Mouse (Mus musculus) C2C12 (cell line): ENCODE measurements around the gene Tfam. TPM values are rescaled to one million over a fixed set of nuclear protein-coding genes. Genes with fewer than 3 reads are reported as not detected.

Experiments used
- H3K27me3 ChIP-seq: one replicate; pipeline ENCODE4 v1.6.1; 2011; ENCODE audit not compliant: control insufficient read depth, insufficient read depth, insufficient read length
- H3K36me3 ChIP-seq: one replicate; pipeline ENCODE4 v1.6.1; 2011; ENCODE audit not compliant: control insufficient read depth, insufficient read depth
- H3K4me3 ChIP-seq: one replicate; pipeline ENCODE4 v1.5.1; 2011; ENCODE audit warnings: mild to moderate bottlenecking, control low read depth; ENCODE audit not compliant: poor library complexity, insufficient read depth, severe bottlenecking
- H3K79me2 ChIP-seq: one replicate; pipeline ENCODE4 v1.6.1; 2011; ENCODE audit not compliant: control insufficient read depth, insufficient read depth
- H3K79me3 ChIP-seq: one replicate; pipeline ENCODE4 v1.6.1; 2011; ENCODE audit warnings: low read depth, control low read depth
- H3ac ChIP-seq: one replicate; pipeline ENCODE3; 2011; ENCODE audit warnings: low read depth; ENCODE audit not compliant: control insufficient read depth, insufficient read length
- CEBPB ChIP-seq: IDR thresholded peaks from one replicate; pipeline ENCODE4 v1.6.1; 2011; ENCODE audit warnings: low read depth, mild to moderate bottlenecking, control low read depth, moderate library complexity
- CTCF ChIP-seq: IDR thresholded peaks from one replicate; pipeline ENCODE4 v1.5.1; 2011; ENCODE audit not compliant: control insufficient read depth, insufficient read depth, insufficient read length
- FOSL1 ChIP-seq: IDR thresholded peaks from one replicate; pipeline ENCODE4 v1.8.0; 2011; ENCODE audit warnings: mild to moderate bottlenecking, low read length; ENCODE audit not compliant: poor library complexity, insufficient read depth, severe bottlenecking
- MAX ChIP-seq: IDR thresholded peaks from one replicate; pipeline ENCODE4 v1.6.1; 2011; ENCODE audit warnings: mild to moderate bottlenecking, control low read depth
- MYOD1 ChIP-seq: IDR thresholded peaks from one replicate; pipeline ENCODE4 v1.6.1; 2011; ENCODE audit warnings: low read depth; ENCODE audit not compliant: control insufficient read depth, insufficient read length
- MYOG ChIP-seq: IDR thresholded peaks from one replicate; pipeline ENCODE4 v1.6.1; 2011; ENCODE audit not compliant: control insufficient read depth, insufficient read length; ENCODE audit errors: extremely low read depth
- USF1 ChIP-seq: IDR thresholded peaks from one replicate; pipeline ENCODE4 v1.6.1; 2011; ENCODE audit warnings: low read depth, mild to moderate bottlenecking, control low read depth, moderate library complexity
- polyA plus RNA-seq: library from polyadenylated mRNA; unstranded; fragments of >200 nt; fragmentation: generic; extraction: Trizol; gene quantifications from one replicate; pipeline ENCODE4 v1.2.1, GENCODE M21; 2012; ENCODE audit warnings: missing spikeins

Tfam gene
- polyA plus RNA-seq, 1 experiment, result 21.0 TPM

DNA sequence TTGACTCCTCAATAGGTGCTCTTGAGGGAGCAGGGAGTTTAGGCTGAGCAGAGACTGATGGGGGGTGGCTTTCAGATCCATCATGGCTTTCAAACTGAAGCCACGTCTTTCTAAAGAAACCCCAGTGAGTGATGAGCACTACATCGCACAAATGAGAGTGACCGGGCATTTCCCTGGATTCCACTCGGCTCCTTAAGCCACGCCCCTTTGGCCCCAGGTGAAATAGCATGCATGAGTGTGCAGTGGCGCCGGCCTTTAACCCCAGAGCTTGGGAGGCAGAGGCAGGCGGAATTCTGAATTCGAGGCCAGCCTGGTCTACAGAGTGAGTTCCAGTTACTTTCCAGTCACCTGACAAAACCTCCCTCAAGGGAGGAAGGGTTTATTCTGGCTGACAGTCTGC lies 22.1 kb downstream of the Tfam start:
- no peaks in the 10 kb centered on the region for H3K79me3 ChIP-seq
- H3K79me2 ChIP-seq, result no peaks in the 10 kb centered on the region

GRCm38 (mm10) chr10:71201512-71201911 lies 36.6 kb downstream of the Tfam start:
- Histone ChIP-seq H3K27me3 (no peaks in the 10 kb centered on the region), H3K4me3 (no peak overlapping the region), H3K79me2 (no peaks in the 10 kb centered on the region), H3K36me3 (no peaks in the 10 kb centered on the region), H3K79me3 (no peaks in the 10 kb centered on the region), H3ac (no peak overlapping the region)
- TF ChIP-seq MAX, result no peak
- TF ChIP-seq CTCF, result no peak
- no peak for TF ChIP-seq MYOD1
- no peak for TF ChIP-seq CEBPB
- no peak for TF ChIP-seq USF1
- TF ChIP-seq MYOG, result no peak
- no peak for TF ChIP-seq FOSL1

More for the DNA sequence above, 22.1 kb downstream of the Tfam start:
- no peak for TF ChIP-seq CTCF
- no peak for TF ChIP-seq MAX
- no peak for TF ChIP-seq USF1
- TF ChIP-seq FOSL1, result no peak
- no peak for TF ChIP-seq CEBPB
- no peak for TF ChIP-seq MYOD1
- no peak for TF ChIP-seq MYOG
- no peaks in the 10 kb centered on the region for H3K27me3 ChIP-seq
- no peak overlapping the region for H3K4me3 ChIP-seq
- H3ac ChIP-seq, result no peak overlapping the region
- no peaks in the 10 kb centered on the region for H3K36me3 ChIP-seq

DNA sequence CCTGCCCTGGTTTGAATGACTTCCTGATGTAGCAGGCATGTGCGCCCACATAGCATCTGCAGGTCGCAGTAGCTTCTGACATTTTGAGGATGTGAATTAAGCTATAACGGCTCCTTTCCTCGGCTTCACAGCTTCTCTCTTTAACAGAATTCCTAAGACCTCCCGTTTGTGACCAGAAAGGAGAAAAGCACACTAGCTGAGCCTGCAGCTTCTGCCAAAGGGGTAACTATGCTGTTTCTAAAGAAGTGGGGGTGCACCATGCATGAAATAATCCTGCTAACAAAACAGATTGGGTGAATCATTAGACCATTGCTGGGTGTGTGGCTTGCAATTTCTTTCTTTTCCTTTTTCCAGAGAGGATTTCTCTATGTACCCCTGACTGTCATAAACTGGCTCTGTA lies 37.1 kb downstream of the Tfam start:
- no peaks in the 10 kb centered on the region for H3K36me3 ChIP-seq
- no peak overlapping the region for H3ac ChIP-seq
- H3K79me2 ChIP-seq, result no peaks in the 10 kb centered on the region
- H3K4me3 ChIP-seq, result no peak overlapping the region
- TF ChIP-seq USF1 (no peak), CEBPB (no peak), MYOG (no peak), MAX (no peak), MYOD1 (no peak), CTCF (no peak), FOSL1 (no peak)
- no peaks in the 10 kb centered on the region for H3K79me3 ChIP-seq
- H3K27me3 ChIP-seq, result no peaks in the 10 kb centered on the region

- Histone ChIP-seq H3K79me2 (no peaks in the 10 kb centered on the region), H3K27me3 (no peaks in the 10 kb centered on the region), H3K36me3 (no peaks in the 10 kb centered on the region), H3K4me3 (no peak overlapping the region), H3ac (no peak overlapping the region), H3K79me3 (no peaks in the 10 kb centered on the region)
- TF ChIP-seq USF1 (no peak), MYOD1 (peak; percentile 13), FOSL1 (no peak), CTCF (no peak)
These were observed 39.4 kb downstream of the Tfam start for GRCm38 (mm10) chr10:71198676-71199075.

DNA sequence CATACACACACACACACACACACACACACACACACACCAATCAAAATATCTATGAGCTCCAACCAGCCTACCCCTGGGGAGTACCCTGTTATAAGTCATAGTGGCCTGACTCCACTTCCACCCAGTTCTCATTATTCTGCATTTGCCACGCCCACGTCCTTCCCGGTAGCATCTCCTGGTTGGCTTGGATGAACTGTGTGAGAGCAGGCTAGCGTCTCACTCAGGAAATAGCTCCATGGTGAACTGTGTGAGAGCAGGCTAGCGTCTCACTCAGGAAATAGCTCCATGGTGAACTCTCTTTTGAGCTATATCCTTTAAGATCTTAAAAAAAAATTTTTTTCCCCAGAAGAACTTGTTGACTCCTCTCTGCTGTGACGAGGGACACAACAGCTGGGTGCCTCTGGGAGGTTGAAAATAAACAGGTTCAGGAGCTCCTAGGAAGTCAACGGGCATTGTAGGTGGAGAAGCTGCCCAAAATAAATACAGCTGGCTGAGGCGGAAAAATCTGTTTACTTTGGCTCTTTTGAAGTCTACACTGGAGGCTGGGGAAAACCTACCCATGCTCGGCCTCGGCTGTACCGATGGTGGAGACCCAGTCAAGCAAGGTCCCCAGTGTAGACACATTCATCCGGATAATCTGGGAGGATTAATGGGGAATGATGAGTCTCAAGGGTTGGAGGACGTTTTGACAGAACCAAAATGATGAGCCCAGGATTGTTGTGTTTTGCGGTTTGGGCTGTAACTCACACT lies 40.9 kb downstream of the Tfam start:
- no peak for TF ChIP-seq MYOG
- TF ChIP-seq USF1, result no peak
- TF ChIP-seq CTCF, result no peak
- no peak for TF ChIP-seq MAX
- TF ChIP-seq FOSL1, result no peak
- TF ChIP-seq CEBPB, result no peak
- no peak for TF ChIP-seq MYOD1
- no peaks in the 10 kb centered on the region for H3K36me3 ChIP-seq
- H3K79me3 ChIP-seq, result no peaks in the 10 kb centered on the region
- H3K79me2 ChIP-seq, result no peaks in the 10 kb centered on the region
- no peak overlapping the region for H3K4me3 ChIP-seq
- H3ac ChIP-seq, result no peak overlapping the region
- no peaks in the 10 kb centered on the region for H3K27me3 ChIP-seq

- Histone ChIP-seq H3K79me3 (no peaks in the 10 kb centered on the region), H3K4me3 (no peak overlapping the region), H3K79me2 (no peaks in the 10 kb centered on the region), H3ac (no peak overlapping the region), H3K36me3 (no peaks in the 10 kb centered on the region), H3K27me3 (no peaks in the 10 kb centered on the region)
- no peak for TF ChIP-seq CEBPB
- no peak for TF ChIP-seq FOSL1
- TF ChIP-seq MAX, result no peak
- no peak for TF ChIP-seq MYOG
- TF ChIP-seq USF1, result no peak
- no peak for TF ChIP-seq CTCF
- TF ChIP-seq MYOD1, result no peak
These were observed 42.6 kb downstream of the Tfam start for GRCm38 (mm10) chr10:71195501-71195900.
